Mouse (Mus musculus): ENCODE measurements around the gene Lin7a.
A peak's percentile ranks its signal among the peaks of the same experiment; 100 is the strongest.

The Lin7a gene

DNA sequence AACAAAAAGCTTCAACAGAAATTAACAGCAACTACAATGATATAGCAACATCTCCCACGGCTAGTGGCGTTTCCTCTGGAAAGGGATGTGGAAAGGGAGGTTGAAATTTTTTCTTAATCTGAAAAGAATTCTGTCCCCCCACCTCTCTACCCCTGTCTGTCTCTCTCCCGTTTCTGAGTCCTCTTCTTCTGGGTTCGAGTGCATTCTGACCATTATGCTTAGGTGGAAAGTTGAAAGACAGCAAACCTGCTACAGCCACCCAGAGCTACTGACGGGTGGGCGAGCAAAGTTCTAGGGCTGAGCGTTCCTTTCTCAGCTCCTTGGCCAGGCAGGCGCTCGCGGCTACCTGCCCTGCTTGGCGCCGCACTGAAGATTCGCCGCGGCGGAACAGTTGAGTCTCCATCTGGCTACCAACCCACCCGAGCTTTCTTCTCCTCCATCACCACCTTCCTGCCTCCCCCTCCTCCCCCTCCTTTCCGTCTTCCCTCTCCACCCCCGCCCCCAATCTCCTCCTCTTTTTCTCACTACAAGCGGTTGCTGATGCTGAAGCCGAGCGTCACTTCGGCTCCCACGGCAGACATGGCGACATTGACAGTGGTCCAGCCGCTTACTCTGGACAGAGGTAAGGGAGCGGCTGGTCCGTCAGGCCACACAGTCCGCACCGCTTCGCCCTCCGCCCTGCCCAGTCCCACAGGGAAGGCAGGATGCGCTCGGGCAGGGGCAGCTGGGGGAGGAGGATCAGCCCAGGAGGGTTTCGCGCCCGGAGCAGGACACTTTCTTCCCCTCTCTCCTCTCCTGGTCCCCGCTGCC is at the start of gene Lin7a:
TSS of gene Lin7a (plus strand) at position 366 of the 810 bp plus-strand sequence.
- peak; percentile 16 for DNase-seq (ENCODE audit: low read depth, low spot score)

DNA sequence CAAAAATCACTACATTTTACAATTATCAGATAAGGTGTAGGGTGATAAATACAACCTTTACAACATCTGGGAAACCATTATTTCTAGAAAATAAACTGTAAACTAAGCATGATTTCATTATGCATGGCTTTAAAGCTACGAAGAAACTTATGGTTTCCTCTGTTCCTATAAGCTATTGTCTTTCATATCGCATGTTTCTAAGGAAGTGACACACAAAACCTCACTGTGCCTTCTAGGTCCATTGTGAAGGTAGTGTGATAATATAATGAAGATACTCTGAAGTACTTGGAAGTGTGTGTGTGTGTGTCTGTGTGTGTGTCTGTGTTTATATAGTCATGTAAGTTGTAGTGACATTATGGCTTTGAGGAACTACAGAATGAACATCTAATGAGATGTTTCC is 49.8 kb upstream of the Lin7a start:
- no peak for DNase-seq (ENCODE audit: low read depth, low spot score)

GRCm38 (mm10) chr10:107222406-107223185 is 48.9 kb upstream of the Lin7a start:
- no peak for DNase-seq (ENCODE audit: low read depth, low spot score)

DNA sequence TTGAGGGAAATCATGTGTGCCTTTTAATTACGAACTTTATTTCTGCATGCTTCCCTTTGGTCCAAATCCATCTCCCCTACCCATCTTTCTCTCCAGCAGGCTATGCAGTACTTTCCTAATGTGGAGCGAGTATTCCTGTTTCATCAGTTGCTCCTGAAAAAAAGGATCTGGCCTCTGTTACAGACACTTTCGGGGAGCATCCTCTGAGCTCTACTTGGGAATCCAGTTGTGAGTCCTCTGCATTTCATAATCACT is 48.4 kb upstream of the Lin7a start:
- no peak for DNase-seq (ENCODE audit: low read depth, low spot score)

GRCm38 (mm10) chr10:107223821-107224220 is 47.7 kb upstream of the Lin7a start:
- DNase-seq (ENCODE audit: low read depth, low spot score): no peak

DNA sequence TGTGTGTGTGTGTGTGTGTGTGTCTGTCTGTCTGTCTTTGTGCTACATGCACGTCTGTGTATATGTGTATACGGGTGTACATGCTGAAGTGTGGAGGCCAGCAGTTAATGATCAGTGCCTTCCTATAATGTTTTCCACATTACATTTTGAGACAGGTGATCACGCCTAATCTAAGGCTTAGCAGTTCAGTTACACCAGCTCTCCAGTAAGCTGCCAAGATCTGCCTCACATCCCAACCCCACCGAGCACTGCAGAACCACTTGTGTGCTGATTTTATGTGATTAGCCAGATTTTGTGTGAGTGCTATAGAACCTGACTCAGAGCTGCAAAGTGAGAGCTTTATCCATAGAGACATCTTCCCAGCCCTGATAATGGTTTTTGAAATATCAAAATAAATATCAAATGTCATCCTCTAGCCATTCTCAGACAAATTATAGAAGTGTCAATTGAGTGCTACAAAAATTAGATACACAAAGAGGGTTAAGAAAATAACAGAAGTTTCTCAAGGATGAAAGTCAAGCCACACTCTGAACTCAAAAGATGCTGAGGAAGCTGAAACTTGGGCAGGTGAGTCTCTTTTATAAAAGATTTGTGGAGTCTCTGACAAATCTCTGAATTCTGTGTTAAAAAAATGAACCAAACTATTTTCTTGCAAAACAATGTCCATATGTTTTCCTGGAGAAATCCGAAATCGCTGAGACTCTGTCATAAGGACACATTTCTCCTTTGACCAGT is 46.7 kb upstream of the Lin7a start:
- DNase-seq (ENCODE audit: low read depth, low spot score): no peak

DNA sequence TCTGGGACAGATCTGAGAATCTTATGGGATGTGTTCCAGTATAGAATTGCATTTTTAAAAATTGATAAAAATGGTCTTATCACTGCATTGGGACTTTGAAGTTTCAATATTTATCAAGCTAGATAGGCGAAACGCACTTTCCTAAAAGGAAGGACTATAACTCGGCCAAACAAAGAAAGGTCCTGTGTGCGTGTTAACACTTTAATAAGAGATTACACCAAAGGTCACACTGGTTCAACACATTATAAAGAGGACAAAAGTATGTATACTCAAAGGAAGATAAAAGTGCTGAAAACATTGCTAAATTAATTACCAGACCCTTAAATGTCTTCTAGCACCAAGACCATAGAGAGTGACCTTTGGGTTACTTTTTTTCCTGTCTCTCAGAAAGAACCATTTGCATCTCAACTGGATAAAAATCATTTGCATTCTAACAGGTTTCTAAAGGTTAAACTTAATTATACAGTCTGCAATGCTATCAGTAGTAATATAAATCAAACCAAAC is 46.1 kb upstream of the Lin7a start:
- DNase-seq (ENCODE audit: low read depth, low spot score): no peak

- DNase-seq (ENCODE audit: low read depth, low spot score): no peak
Observed at GRCm38 (mm10) chr10:107225871-107226270, 45.6 kb upstream of the Lin7a start.

DNA sequence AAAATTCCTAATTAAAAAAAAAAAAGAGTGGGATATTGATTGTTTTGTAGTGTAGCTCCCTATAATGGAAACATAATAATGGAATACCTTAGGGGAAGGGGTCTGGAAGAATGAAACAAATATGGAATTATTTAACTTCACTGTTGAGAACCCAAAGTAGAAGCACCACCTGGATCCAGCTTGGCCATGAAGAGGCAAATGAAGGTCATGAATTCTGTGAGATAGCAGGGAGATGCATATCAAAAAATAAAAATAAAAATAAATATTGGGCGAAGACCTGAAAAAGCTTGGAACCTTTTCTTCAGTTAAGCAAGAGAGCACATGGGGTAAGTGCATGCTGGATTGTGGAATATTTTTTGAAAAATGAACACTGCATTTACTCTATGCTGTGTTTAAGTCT is 43.6 kb upstream of the Lin7a start:
- no peak for DNase-seq (ENCODE audit: low read depth, low spot score)

GRCm38 (mm10) chr10:107228776-107229175 is 42.7 kb upstream of the Lin7a start:
- DNase-seq (ENCODE audit: low read depth, low spot score): no peak

GRCm38 (mm10) chr10:107229416-107229815 is 42.1 kb upstream of the Lin7a start:
- DNase-seq (ENCODE audit: low read depth, low spot score): no peak

DNA sequence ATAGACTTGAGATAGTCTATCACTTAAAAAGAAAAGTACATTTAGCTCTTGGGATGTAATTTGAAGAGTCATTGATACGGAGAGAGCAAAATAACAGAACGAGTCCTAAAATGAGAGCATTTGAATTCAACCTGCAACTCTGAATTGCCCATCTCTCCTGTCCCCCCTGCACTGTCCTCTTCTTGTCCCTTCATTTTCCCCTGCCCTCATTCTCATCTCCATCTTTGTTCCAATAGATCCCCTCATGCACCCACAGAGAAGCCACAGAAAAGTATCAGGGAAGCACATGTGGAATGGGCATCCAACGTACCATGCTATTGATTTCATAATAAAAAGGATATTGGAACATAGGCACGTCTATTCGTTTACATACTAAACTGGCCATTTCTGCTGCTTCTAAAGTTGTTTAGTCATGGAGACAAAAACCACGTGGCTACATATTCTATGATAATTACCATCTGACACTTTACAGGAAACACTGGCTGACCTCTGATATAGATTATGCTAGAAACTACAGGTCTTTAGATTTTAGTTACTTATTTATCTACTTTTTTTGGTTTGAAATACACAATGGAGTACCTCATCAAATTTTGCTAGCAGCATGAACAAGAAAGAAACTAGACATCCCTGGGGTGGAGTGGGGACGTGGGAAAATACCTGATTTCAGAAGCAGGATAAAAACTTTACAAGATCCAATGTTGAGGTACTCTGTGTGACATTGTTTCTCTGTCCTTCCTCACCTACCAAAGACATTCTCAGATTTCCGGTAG is 41.2 kb upstream of the Lin7a start:
- DNase-seq (ENCODE audit: low read depth, low spot score): no peak

DNA sequence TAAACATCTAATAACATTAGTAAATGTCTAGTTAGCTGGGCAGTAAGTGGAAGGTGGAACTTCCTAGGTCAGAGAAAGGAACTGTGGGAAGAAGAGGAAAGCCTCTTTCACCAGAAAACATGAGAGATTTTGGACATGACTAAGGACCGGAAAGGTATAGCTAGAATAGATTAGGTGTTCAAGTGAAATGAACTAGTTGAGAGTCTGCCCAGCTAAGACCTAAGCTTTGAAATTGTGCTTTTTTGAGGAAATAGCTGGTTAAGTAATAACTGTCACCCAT is 40.7 kb upstream of the Lin7a start:
- no peak for DNase-seq (ENCODE audit: low read depth, low spot score)

DNA sequence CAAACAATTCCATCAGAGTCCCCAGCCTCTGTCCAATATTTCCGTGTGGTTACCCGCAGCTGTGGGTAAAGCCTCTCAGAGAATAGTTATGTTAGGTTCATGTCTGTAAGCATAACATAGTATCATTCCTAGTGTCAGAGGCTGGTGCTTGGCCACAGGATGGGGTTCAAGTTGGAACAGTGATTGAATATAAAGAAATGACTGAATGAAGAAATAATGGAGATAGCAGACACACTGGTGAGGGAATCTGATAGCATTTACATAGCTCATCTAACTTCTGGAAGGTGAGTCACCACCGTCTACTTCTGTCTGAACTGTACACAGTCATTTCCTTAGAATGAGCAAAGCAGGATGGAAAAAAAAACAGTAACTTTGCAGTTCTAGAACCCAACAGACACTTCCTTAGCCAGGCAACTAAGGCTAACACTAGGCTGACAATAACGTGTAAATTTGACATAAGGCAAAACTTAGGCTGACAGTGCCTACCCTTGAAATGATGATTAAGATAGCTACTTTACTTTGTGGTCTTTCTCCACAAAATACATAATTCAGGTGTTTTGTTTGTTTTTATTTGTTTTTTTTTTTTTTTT is 40.0 kb upstream of the Lin7a start:
- no peak for DNase-seq (ENCODE audit: low read depth, low spot score)

GRCm38 (mm10) chr10:107232491-107233110 is 38.9 kb upstream of the Lin7a start:
- no peak for DNase-seq (ENCODE audit: low read depth, low spot score)

- DNase-seq (ENCODE audit: low read depth, low spot score): no peak
Observed at GRCm38 (mm10) chr10:107233221-107233620, 38.3 kb upstream of the Lin7a start.

- no peak for DNase-seq (ENCODE audit: low read depth, low spot score)
Observed at GRCm38 (mm10) chr10:107233825-107234224, 37.7 kb upstream of the Lin7a start.

- no peak for DNase-seq (ENCODE audit: low read depth, low spot score)
Observed at GRCm38 (mm10) chr10:107234421-107235400, 36.8 kb upstream of the Lin7a start.

DNA sequence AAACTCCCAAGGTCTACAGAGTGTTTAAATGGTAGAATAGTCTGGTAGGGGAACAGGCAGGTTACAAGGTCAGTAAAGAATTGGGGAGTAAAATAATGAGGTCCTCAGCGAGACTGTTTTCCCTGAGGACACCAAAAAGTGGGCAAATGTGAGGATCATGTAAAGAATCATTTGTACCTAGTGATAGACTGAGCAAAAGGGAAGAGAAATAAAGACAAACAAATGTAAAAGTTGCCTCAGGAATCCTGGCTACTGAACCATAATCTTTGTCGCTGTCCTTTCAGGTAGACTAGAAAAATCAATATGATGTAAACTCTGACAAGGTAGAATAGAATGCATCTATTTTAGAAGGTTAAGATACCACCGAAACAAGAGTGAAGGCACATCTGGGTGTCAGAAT is 36.0 kb upstream of the Lin7a start:
- no peak for DNase-seq (ENCODE audit: low read depth, low spot score)

DNA sequence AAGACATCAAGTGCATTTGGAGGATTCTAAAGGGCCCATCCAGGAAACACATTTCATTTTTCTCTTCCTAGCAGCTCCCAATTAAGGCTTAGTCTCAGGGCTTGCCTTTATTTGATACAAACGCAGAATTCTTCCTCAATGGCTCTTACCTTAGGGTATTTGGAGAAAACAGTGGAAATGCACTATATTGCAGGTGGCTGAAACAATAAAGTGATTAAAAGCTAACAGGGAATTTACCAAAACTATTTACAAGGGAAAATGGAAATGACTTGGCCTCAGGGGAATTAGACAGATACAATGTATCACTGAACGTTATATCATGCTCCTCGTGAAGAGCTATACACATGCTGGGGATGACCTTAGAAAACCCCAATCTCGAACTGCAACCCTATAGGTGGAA is 35.3 kb upstream of the Lin7a start:
- no peak for DNase-seq (ENCODE audit: low read depth, low spot score)
